ENCODE assay signal across 9 mouse cellular contexts in genomic region chr9:77463861-77464260, GRCm38 (mm10).
DNase-seq lines count a peak whose midpoint lies in the region; ATAC-seq lines count a peak whose summit lies in the region.
"Had no signal": no experiment of that assay in that cellular context is flagged by ENCODE, and none has a peak within 500 bp of the region (broad histone marks: within the 10 kb centered on the region; RNA-seq: fewer than 3 reads in every experiment).

No protein-coding gene starts in this region.

- peak; percentile 66; the same call in 1 of the 2 replicates for ATAC-seq in heart, embryonic 13.5 days (ENCODE audit: extremely low read depth, insufficient number of reproducible peaks, low FRiP score, low TSS enrichment)

- WGBS in heart, embryonic 13.5 days = 39% methylated on average over 7 of the region's 7 CpGs

- H3K36me3 ChIP-seq in heart, embryonic 13.5 days = peaks cover 13% of the 10 kb centered on the region

- peaks cover 57% of the 10 kb centered on the region for H3K4me1 ChIP-seq in heart, embryonic 13.5 days

- no peak overlapping the region for H3K4me3 ChIP-seq in heart, embryonic 13.5 days

- H3K9me3 ChIP-seq in heart, embryonic 13.5 days = no peaks in the 10 kb centered on the region

- H3K4me2 ChIP-seq in heart, embryonic 13.5 days = peak overlapping the region; percentile 43

- H3K27ac ChIP-seq in heart, embryonic 13.5 days (replicated peaks) = peak overlapping the region; percentile 98
- H3K27ac ChIP-seq: macrophage had no signal

- H3K27me3 ChIP-seq in heart, embryonic 13.5 days (replicated peaks) = no peaks in the 10 kb centered on the region

- peak overlapping the region; percentile 62; the same call in 1 of the 2 replicates for H3K9ac ChIP-seq in heart, embryonic 13.5 days

- peak; percentile 7 for DNase-seq in MN1 (ENCODE audit: low spot score)
- DNase-seq in brain, adult 2 months (ENCODE audit: low read depth, low spot score) = peak; percentile 31
- peak; percentile 69 to 82 for DNase-seq in kidney, postnatal 36 days
- no peak for DNase-seq in cerebellum, adult 9-10 months
- DNase-seq in right cerebral cortex, adult 2 months (ENCODE audit: low spot score in 2 of 2) = no peak
- no peak for DNase-seq in right cerebral cortex, postnatal 10 days (ENCODE audit: low spot score in 2 of 2)
- DNase-seq: cerebellum, adult 11 months had no signal

Comparison
In these comparisons a context has a peak if more than half of its experiments do, and no peak if none do; other contexts are left out.
1. DNase-seq: peak in MN1 (single experiment), brain, adult 2 months (single experiment) and kidney, postnatal 36 days (2 of 2); none in cerebellum, adult 9-10 months (single experiment), right cerebral cortex, adult 2 months (0 of 2) and right cerebral cortex, postnatal 10 days (0 of 2).